Mouse (Mus musculus) ES-E14 (cell line): ENCODE results near the gene Ankzf1.

Experiments used
- CHD2 ChIP-seq: IDR thresholded peaks from 2 replicates; pipeline ENCODE4 v1.6.1; 2014; ENCODE audit warnings: mild to moderate bottlenecking, low read depth, low read length, inconsistent platforms
- HCFC1 ChIP-seq: IDR thresholded peaks from 2 replicates; pipeline ENCODE4 v1.6.1; 2012; ENCODE audit warnings: low read length, inconsistent platforms, borderline replicate concordance; ENCODE audit not compliant: insufficient read depth
- MAFK ChIP-seq: IDR thresholded peaks from 2 replicates; pipeline ENCODE4 v1.6.1; 2014; ENCODE audit warnings: mild to moderate bottlenecking, low read depth, low read length, inconsistent platforms; ENCODE audit not compliant: insufficient read depth

DNA sequence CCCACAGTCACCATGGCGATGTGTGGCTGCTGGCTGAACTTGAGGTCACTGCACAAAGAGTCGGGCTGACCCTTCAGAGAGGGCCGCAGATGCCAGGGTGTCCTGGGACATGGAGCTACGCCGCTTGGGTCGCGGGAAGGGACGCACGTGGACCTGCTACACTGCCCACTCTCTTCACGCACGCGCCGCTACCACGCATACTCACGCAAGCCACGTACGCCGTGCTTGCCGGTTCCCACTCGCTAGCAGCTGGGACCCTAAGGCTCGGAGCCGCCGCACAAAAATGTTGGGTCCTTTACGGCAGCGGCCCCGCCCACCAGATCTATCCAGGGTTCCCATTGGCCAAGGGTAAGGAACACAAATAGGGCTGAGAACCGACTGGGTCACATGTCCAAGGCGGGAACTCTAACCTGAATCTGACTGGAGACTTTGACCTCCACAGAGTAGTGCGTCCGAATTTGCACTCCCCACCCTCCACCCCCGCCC is 11.8 kb upstream of the Ankzf1 start, which contains the start of gene Abcb6:
- TF ChIP-seq CHD2, result no peak
- no peak for TF ChIP-seq MAFK
- no peak for TF ChIP-seq HCFC1
